Mouse (Mus musculus): ENCODE data around the gene Vwa8.

Gene Vwa8

GRCm38 (mm10) chr14:78848941-78849911 is at the start of gene Vwa8:
TSS of gene Vwa8 (plus strand) at chr14:78849052.
- DNase-seq (ENCODE audit: low spot score), result peak; percentile 88

GRCm38 (mm10) chr14:78802378-78802777 is 46.5 kb upstream of the Vwa8 start:
- DNase-seq (ENCODE audit: low spot score), result no peak

- no peak for DNase-seq (ENCODE audit: low spot score)
Observed at GRCm38 (mm10) chr14:78803924-78804323, 44.9 kb upstream of the Vwa8 start.

- no peak for DNase-seq (ENCODE audit: low spot score)
Observed at GRCm38 (mm10) chr14:78812896-78813295, 36.0 kb upstream of the Vwa8 start.

GRCm38 (mm10) chr14:78816411-78816810 is 32.4 kb upstream of the Vwa8 start:
- DNase-seq (ENCODE audit: low spot score), result no peak

GRCm38 (mm10) chr14:78817651-78818050 is 31.2 kb upstream of the Vwa8 start:
- DNase-seq (ENCODE audit: low spot score), result no peak

- DNase-seq (ENCODE audit: low spot score), result no peak
Observed at GRCm38 (mm10) chr14:78818406-78818805, 30.4 kb upstream of the Vwa8 start.

GRCm38 (mm10) chr14:78824013-78824412 is 24.8 kb upstream of the Vwa8 start:
- no peak for DNase-seq (ENCODE audit: low spot score)

GRCm38 (mm10) chr14:78824507-78824906 is 24.3 kb upstream of the Vwa8 start:
- no peak for DNase-seq (ENCODE audit: low spot score)

GRCm38 (mm10) chr14:78831158-78831557 is 17.7 kb upstream of the Vwa8 start:
- DNase-seq (ENCODE audit: low spot score), result no peak

GRCm38 (mm10) chr14:78847948-78848347 is 904 bp upstream of the Vwa8 start:
- no peak for DNase-seq (ENCODE audit: low spot score)

- peak; percentile 7 for DNase-seq (ENCODE audit: low spot score)
Observed at GRCm38 (mm10) chr14:78848477-78848876, 375 bp upstream of the Vwa8 start.

- peak; percentile 33 for DNase-seq (ENCODE audit: low spot score)
Observed at GRCm38 (mm10) chr14:78849961-78850578, 1.2 kb downstream of the Vwa8 start.

- no peak for DNase-seq (ENCODE audit: low spot score)
Observed at GRCm38 (mm10) chr14:78850666-78851065, 1.8 kb downstream of the Vwa8 start.

- no peak for DNase-seq (ENCODE audit: low spot score)
Observed at GRCm38 (mm10) chr14:78851366-78851765, 2.5 kb downstream of the Vwa8 start.

GRCm38 (mm10) chr14:78852401-78853246 is 3.8 kb downstream of the Vwa8 start:
- DNase-seq (ENCODE audit: low spot score), result no peak

GRCm38 (mm10) chr14:78861156-78861555 is 12.3 kb downstream of the Vwa8 start:
- DNase-seq (ENCODE audit: low spot score), result no peak

- DNase-seq (ENCODE audit: low spot score), result no peak
Observed at GRCm38 (mm10) chr14:78870036-78870435, 21.2 kb downstream of the Vwa8 start.

GRCm38 (mm10) chr14:78877176-78877575 is 28.3 kb downstream of the Vwa8 start:
- no peak for DNase-seq (ENCODE audit: low spot score)

GRCm38 (mm10) chr14:78878402-78879045 is 29.7 kb downstream of the Vwa8 start:
- DNase-seq (ENCODE audit: low spot score), result no peak

GRCm38 (mm10) chr14:78880879-78881278 is 32.0 kb downstream of the Vwa8 start:
- no peak for DNase-seq (ENCODE audit: low spot score)

- no peak for DNase-seq (ENCODE audit: low spot score)
Observed at GRCm38 (mm10) chr14:78881563-78881962, 32.7 kb downstream of the Vwa8 start.

All from MN1 (cell line).